Mouse (Mus musculus): Measurements from ENCODE around the gene Gm867.

Gm867 gene

GRCm38 (mm10) chr10:75896208-75896607, 44.3 kb downstream of the Gm867 start:
- DNase-seq (ENCODE audit: low read depth), result no peak

- DNase-seq (ENCODE audit: low read depth), result peak; percentile 64
Observed at GRCm38 (mm10) chr10:75895730-75896129, 44.7 kb downstream of the Gm867 start.

- no peak for DNase-seq (ENCODE audit: low read depth)
Observed at GRCm38 (mm10) chr10:75894601-75895000, 45.9 kb downstream of the Gm867 start.

- DNase-seq (ENCODE audit: low read depth), result peak; percentile 99
Observed at GRCm38 (mm10) chr10:75893089-75893750, 47.3 kb downstream of the Gm867 start, which contains the start of gene Derl3. Gene Derl3, plus strand, starts transcription at chr10:75893413.

- DNase-seq (ENCODE audit: low read depth), result no peak
Observed at GRCm38 (mm10) chr10:75889406-75890153, 50.9 kb downstream of the Gm867 start.

All from induced T-regulatory cell, adult 2 months (primary cell).